Mouse (Mus musculus) midbrain, embryonic 15.5 days (tissue): ENCODE measurements around the gene Bhlhb9. TPM values are rescaled to one million over a fixed set of nuclear protein-coding genes. Genes with fewer than 3 reads are reported as not detected.
"Not testable (repeated sequence)": the region's sequence is repeated elsewhere in the genome, so short reads cannot be mapped to it uniquely, and the experiment has no call there.

Experiments used
- ATAC-seq: fragments of 200-750 bp; cut with Nextera tagmentation; replicated peaks from 2 replicates; pipeline ENCODE4 v1.8.0; 2017; ENCODE audit warnings: moderate TSS enrichment
- H3K27ac ChIP-seq: fragments of 300-500 bp; sonication (generic); 2 replicates; pipeline ENCODE4 v1.5.1; 2015; ENCODE audit warnings: mild to moderate bottlenecking, inconsistent platforms
- H3K27me3 ChIP-seq: fragments of 300-500 bp; sonication (generic); replicated peaks from 2 replicates; pipeline ENCODE4 v1.6.1; 2015; ENCODE audit warnings: inconsistent platforms
- H3K36me3 ChIP-seq: fragments of 300-500 bp; sonication (generic); replicated peaks from 2 replicates; pipeline ENCODE4 v1.6.1; 2015; ENCODE audit warnings: inconsistent platforms
- H3K4me1 ChIP-seq: fragments of 300-500 bp; sonication (generic); 2 replicates; pipeline ENCODE4 v1.6.1; 2015; ENCODE audit warnings: inconsistent platforms
- H3K4me2 ChIP-seq: fragments of 300-500 bp; sonication (generic); 2 replicates; pipeline ENCODE4 v1.6.1; 2015; ENCODE audit warnings: inconsistent platforms, mild to moderate bottlenecking, moderate library complexity
- H3K4me3 ChIP-seq: fragments of 300-500 bp; sonication (generic); 2 replicates; pipeline ENCODE4 v1.5.1; 2015; ENCODE audit warnings: mild to moderate bottlenecking, inconsistent platforms
- H3K9ac ChIP-seq: fragments of 300-500 bp; sonication (generic); 2 replicates; pipeline ENCODE4 v1.6.1; 2015; ENCODE audit warnings: mild to moderate bottlenecking, inconsistent platforms
- H3K9me3 ChIP-seq: fragments of 300-500 bp; sonication (generic); 2 replicates; pipeline ENCODE4 v1.6.1; 2016; ENCODE audit warnings: inconsistent platforms
- WGBS: fragments of 180-500 bp; shearing (Covaris S2); methylation state at CpG from one replicate; pipeline ENCODE4 v1.1.7; 2015; ENCODE audit warnings: mixed read lengths; 5-methylcytosine and 5-hydroxymethylcytosine counted together
- polyA plus RNA-seq: library from polyadenylated mRNA; unstranded; fragments of >200 nt; fragmentation: Nextera tagmentation; extraction: Ambion mirVana; gene quantifications from 2 replicates; pipeline ENCODE4 v1.2.1, GENCODE M21; 2015

Gene Bhlhb9
- polyA plus RNA-seq, result 126 and 127 TPM in 2 replicates

- H3K36me3 ChIP-seq, H3K4me1 ChIP-seq, H3K9me3 ChIP-seq, H3K27me3 ChIP-seq: not testable (repeated sequence)
- Histone ChIP-seq H3K4me2 (peak within 1 kb of the TSS; percentile 51), H3K4me3 (peak within 1 kb of the TSS; percentile 61), H3K9ac (peak within 1 kb of the TSS; percentile 71), H3K27ac (peak within 1 kb of the TSS; percentile 84)
- WGBS, result 29% methylated on average over 4 of the region's 5 CpGs
- peak; percentile 3; the same call in 1 of the 2 replicates for ATAC-seq
Observed at GRCm38 (mm10) chrX:135797212-135797644, at the start of gene Bhlhb9. Bhlhb9 (plus strand) TSS chrX:135797594.

DNA sequence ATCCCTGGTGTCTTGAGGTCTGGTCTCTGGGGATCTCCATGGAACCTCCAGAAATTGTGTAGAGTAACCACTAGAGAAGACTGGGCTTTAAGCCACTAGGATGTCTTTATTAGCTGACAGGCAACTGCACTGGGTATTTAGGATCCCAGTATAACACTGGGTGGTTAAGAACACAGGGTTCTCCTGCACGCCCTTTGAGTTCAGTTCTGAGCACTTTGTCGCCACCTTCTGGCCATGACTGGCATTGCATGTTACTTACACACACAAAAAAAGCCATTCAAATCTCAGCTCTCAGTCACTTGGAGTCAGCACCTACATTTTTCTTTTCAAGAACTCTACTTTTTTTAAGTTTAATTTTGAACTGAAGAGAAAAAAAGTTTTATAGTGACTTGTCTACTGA is 44.6 kb upstream of the Bhlhb9 start:
- Histone ChIP-seq H3K4me2 (no peak overlapping the region), H3K9me3 (no peaks in the 10 kb centered on the region), H3K27ac (no peak overlapping the region), H3K36me3 (no peaks in the 10 kb centered on the region; the same call in 1 of the 2 replicates), H3K27me3 (no peaks in the 10 kb centered on the region), H3K4me1 (no peaks in the 10 kb centered on the region), H3K9ac (no peak overlapping the region), H3K4me3 (no peak overlapping the region)
- WGBS, result 2% methylated on average over 2 of the region's 2 CpGs
- peak; percentile 71; the same call in 1 of the 2 replicates for ATAC-seq

DNA sequence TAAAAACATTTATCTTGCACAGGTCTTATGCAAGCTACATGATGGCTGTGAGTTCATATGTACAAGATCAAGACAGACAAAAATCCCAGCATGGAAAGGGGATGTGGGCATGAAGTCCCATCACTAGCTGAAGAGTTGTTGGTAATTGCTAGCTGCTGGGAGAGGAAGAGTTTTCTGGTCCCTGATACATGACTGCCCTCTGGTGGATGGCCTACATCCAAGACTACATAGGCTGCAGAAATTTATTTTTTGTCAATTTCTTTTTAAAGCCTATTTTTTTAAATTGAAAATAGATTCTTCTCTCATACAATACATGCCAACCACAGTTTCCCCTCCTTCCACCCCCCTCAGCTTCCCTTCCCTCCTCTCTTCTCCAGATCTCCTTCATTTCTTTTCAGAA is 35.7 kb upstream of the Bhlhb9 start:
- Histone ChIP-seq H3K27me3 (no peaks in the 10 kb centered on the region), H3K4me2 (no peak overlapping the region)

GRCm38 (mm10) chrX:135768043-135768548 is 29.3 kb upstream of the Bhlhb9 start:
- Histone ChIP-seq H3K36me3 (no peaks in the 10 kb centered on the region), H3K27ac (no peak overlapping the region), H3K9me3 (no peaks in the 10 kb centered on the region), H3K27me3 (no peaks in the 10 kb centered on the region), H3K9ac (no peak overlapping the region), H3K4me2 (no peak overlapping the region), H3K4me3 (no peak overlapping the region), H3K4me1 (no peaks in the 10 kb centered on the region)
- WGBS, result 76% methylated on average over 3 of the region's 3 CpGs
- ATAC-seq, result no peak

More for the DNA sequence above, 35.7 kb upstream of the Bhlhb9 start:
- no peak overlapping the region for H3K27ac ChIP-seq
- H3K4me3 ChIP-seq, result no peak overlapping the region
- no peak overlapping the region for H3K9ac ChIP-seq
- no peaks in the 10 kb centered on the region for H3K4me1 ChIP-seq
- no peaks in the 10 kb centered on the region for H3K36me3 ChIP-seq
- H3K9me3 ChIP-seq, result no peaks in the 10 kb centered on the region
- no peak for ATAC-seq

- no peak overlapping the region for H3K27ac ChIP-seq
- WGBS, result 87% methylated on average over 2 of the region's 2 CpGs
- H3K9ac ChIP-seq, result no peak overlapping the region
- H3K4me2 ChIP-seq, result no peak overlapping the region
- no peaks in the 10 kb centered on the region for H3K27me3 ChIP-seq
- no peaks in the 10 kb centered on the region for H3K9me3 ChIP-seq
- H3K4me1 ChIP-seq, result no peaks in the 10 kb centered on the region
- no peak for ATAC-seq
- H3K36me3 ChIP-seq, result no peaks in the 10 kb centered on the region
- no peak overlapping the region for H3K4me3 ChIP-seq
Observed at GRCm38 (mm10) chrX:135768565-135768964, 28.8 kb upstream of the Bhlhb9 start.

DNA sequence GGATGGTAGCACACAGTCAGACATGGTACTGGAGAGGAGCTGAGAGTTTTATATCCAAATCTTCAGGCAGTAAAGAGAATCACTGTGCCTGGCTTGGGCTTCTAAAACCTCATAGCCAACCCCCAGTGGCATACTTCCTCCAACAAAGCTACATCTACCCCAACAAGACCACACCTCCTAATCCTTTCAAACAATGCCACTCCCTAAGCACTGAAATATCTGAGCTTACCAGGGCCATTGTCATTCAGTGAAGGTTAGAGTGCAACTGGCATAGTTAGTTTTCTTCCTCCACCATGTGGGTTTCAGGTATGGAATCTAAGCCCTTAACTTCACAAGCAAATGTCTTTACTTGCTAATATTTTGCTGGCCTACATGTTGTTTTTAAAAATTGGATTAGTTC is 5.9 kb upstream of the Bhlhb9 start:
- ATAC-seq, result no peak
- no peaks in the 10 kb centered on the region for H3K27me3 ChIP-seq
- H3K27ac ChIP-seq, result no peak overlapping the region
- no peak overlapping the region for H3K4me3 ChIP-seq
- H3K36me3 ChIP-seq, result no peaks in the 10 kb centered on the region
- no peaks in the 10 kb centered on the region for H3K9me3 ChIP-seq
- H3K4me1 ChIP-seq, result no peaks in the 10 kb centered on the region
- no peak overlapping the region for H3K4me2 ChIP-seq
- H3K9ac ChIP-seq, result no peak overlapping the region

- Histone ChIP-seq H3K27me3 (no peaks in the 10 kb centered on the region), H3K4me3 (no peak overlapping the region), H3K9me3 (no peaks in the 10 kb centered on the region), H3K27ac (no peak overlapping the region), H3K4me2 (no peak overlapping the region), H3K4me1 (no peaks in the 10 kb centered on the region), H3K36me3 (no peaks in the 10 kb centered on the region), H3K9ac (no peak overlapping the region)
- no peak for ATAC-seq
- 77% methylated on average over 6 of the region's 6 CpGs for WGBS
Observed at GRCm38 (mm10) chrX:135792326-135792725, 5.1 kb upstream of the Bhlhb9 start.

GRCm38 (mm10) chrX:135795591-135796304 is 1.6 kb upstream of the Bhlhb9 start:
- H3K36me3 ChIP-seq, H3K27me3 ChIP-seq, H3K4me1 ChIP-seq, H3K9me3 ChIP-seq: not testable (repeated sequence)
- peak; percentile 95 for ATAC-seq
- peak overlapping the region; percentile 71 for H3K9ac ChIP-seq
- H3K4me2 ChIP-seq, result peak overlapping the region; percentile 51
- WGBS, result 31% methylated on average over 25 of the region's 27 CpGs
- peak overlapping the region; percentile 84 for H3K27ac ChIP-seq
- H3K4me3 ChIP-seq, result peak overlapping the region; percentile 61

DNA sequence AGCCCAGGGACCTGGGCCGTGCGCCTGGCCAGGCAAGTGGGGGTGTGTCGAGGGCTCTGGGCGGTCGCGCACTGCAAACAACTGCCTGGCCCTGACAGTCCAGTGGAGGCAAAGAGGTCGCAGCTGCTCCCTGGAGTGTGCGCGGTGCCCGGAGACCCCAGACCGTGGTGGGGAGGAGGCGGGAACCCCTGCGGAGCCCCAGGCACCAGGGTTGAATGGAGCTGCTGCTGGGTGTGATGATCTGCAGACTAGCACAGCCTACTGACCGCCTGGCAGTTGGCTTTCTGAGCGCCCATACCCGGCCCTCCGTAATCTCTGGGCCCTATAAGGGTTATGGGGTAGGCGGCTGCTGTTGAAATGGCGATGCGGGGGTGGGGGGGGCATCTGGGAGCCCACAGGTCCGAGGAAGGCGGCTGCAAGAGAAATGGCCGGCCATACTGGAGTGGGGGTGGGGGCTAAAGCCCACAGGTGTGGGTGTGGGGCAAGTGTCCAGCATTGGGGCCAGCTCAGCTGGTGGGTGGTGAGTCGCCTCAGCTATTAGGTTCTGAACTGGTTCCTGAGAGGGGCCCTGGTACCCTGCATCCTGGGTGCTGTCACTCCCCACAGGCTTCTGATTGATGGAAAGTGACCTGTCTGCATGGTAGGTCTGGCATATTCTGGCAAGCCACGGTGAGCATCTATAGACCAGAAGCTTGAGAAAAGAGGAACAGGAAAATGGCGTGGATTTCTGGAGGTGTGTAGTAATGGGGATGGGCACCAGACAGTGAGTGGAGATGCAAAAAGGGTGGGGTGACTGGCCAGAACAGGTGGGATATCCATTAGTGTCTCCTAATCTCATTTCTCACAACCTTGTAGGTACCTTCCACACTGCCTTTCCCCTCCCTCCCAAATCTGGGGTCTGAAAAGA is 836 bp upstream of the Bhlhb9 start:
- H3K4me1 ChIP-seq, H3K36me3 ChIP-seq, H3K9me3 ChIP-seq, H3K27me3 ChIP-seq: not testable (repeated sequence)
- Histone ChIP-seq H3K4me2 (peak overlapping the region; percentile 51), H3K4me3 (peak overlapping the region; percentile 61), H3K27ac (peak overlapping the region; percentile 84), H3K9ac (peak overlapping the region; percentile 71)
- WGBS, result 23% methylated on average over 23 of the region's 26 CpGs
- ATAC-seq, result peak; percentile 71

DNA sequence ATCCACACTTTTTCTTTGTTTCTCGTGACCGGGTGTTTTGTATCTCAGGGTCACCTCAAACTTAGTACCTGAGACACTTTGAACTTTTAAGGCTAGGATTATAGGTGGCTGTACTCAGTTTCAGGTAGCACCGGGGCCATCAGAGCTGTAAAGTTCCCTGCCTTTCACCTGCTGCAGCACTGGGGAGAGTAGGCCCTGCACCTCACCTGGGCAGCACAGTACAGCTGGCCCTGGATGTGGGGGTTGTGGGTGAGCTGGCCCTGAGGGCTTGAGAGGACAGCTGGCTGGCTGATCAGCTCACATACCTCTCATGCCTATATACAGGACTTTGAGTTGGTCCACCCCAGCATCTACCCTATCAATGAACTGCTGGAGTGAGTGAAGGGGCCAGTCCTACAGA is 6.8 kb downstream of the Bhlhb9 start:
- Histone ChIP-seq H3K27ac (no peak overlapping the region), H3K9ac (no peak overlapping the region), H3K36me3 (no peaks in the 10 kb centered on the region), H3K27me3 (no peaks in the 10 kb centered on the region), H3K4me3 (no peak overlapping the region), H3K4me1 (no peaks in the 10 kb centered on the region), H3K4me2 (no peak overlapping the region), H3K9me3 (no peaks in the 10 kb centered on the region)
- no peak for ATAC-seq
- WGBS, result 86% methylated on average over 3 of the region's 3 CpGs

- no peak overlapping the region for H3K9ac ChIP-seq
- no peaks in the 10 kb centered on the region for H3K4me1 ChIP-seq
- H3K27me3 ChIP-seq, result no peaks in the 10 kb centered on the region
- no peak overlapping the region for H3K27ac ChIP-seq
- no peaks in the 10 kb centered on the region for H3K36me3 ChIP-seq
- H3K9me3 ChIP-seq, result no peaks in the 10 kb centered on the region
- no peak overlapping the region for H3K4me2 ChIP-seq
- 30% methylated on average over 1 of the region's 1 CpGs for WGBS
- ATAC-seq, result peak; percentile 42; the same call in 1 of the 2 replicates
- no peak overlapping the region for H3K4me3 ChIP-seq
Observed at GRCm38 (mm10) chrX:135805780-135806179, 8.4 kb downstream of the Bhlhb9 start.

GRCm38 (mm10) chrX:135835896-135836295 is 38.5 kb downstream of the Bhlhb9 start:
- not testable (repeated sequence) for ATAC-seq, H3K9ac ChIP-seq, H3K4me1 ChIP-seq, H3K36me3 ChIP-seq, H3K27me3 ChIP-seq, H3K4me2 ChIP-seq, H3K9me3 ChIP-seq, H3K4me3 ChIP-seq, H3K27ac ChIP-seq
- 54% methylated on average over 1 of the region's 1 CpGs for WGBS
